Mouse (Mus musculus) CD4-positive, CD25-positive, alpha-beta regulatory T cell, adult 2 months (primary cell): Measurements from ENCODE around the gene Lsp1.

Experiments
- DNase-seq: peaks from one replicate; pipeline ENCODE4 v3.0.0-alpha.2; 2012; ENCODE audit warnings: low read depth, low spot score

Gene Lsp1

DNA sequence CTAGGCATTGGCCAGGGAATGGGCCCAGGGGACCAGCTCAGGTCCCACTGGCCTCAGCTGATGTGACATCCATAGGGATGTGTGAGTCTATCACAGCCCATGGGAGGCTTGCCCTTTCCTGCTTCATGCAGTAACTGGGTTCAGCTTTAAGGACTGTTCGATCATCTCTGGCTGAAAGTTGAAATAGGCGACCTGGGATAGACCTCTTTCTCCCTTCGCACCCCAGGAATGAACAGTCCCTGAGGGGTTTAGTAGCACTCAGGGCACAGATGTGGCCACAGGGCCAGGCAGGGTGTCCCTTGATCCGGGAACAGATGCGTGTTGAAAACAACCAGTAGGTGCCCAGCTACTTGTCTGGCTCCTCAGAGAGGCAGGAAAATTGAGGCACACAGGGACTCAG is 15.7 kb downstream of the Lsp1 start:
- DNase-seq: no peak

DNA sequence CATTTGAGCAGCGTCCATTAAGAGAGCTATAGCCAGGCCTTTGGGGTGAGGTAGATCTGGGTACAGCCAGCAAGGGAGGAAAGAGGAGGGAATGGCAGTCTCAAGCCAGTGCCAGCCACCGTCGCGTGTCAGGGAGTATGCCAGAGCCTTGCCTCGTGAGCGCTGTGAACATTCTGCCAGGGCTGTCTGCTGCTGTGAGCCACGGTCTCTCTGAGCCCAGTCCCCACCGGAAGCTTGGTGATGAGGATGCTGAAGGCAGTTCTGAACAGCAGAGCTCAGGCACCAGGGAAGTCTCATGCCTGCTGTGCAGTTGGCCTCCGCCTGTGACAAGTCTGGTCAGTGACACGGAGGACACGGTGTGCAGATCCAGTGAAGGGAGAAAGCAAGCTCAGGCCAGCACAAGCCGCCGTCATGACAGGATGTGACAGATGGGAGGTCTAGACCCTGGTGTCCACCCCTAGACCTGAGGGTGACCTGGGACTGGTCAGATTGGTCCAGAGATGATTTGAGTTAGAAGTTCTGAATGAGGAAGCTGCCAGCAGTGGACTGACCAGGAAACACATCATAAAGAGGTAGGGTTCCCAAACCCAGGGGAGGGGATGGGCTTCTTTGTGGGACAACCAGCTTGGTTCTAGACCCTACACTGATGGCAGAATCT is 16.3 kb downstream of the Lsp1 start:
- no peak for DNase-seq

DNA sequence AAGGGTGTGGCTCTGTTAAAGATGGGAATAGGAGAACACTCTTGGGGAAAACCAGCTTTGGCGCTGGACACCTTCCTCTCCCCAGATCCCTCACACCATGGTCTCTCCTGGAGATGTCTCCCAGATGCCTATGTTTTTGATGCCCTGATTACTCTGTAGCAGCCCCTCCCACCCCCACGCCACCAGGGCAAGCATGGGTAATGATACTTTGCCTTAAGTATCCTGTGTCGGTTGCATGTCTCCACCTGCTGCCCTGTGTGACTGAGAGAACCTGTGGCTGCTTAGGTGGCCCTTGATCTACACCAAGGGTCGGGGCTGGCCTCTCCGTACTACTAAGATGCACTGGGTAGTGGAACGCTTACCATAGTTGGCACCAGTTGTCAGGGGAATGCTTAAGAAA is 17.4 kb downstream of the Lsp1 start:
- no peak for DNase-seq

DNA sequence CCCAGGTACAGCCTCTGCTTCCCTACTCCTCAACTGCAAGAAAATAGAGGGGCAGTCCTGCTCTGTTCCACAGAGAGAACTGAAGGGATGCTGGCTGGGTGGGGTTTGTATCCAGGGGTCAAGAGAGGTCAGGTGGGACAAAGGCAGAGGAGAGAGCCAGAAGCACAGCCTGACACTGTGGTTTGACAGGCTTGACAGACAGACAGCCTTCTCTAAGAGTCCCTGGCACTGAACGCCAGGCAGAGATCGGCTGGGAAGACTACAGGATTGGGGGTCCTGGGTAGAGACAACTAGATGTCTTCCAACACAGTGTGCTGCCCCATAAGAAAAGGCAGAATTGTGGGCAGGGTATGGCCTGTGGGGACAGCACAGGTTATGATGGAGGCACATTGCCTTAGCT is 18.0 kb downstream of the Lsp1 start:
- DNase-seq: no peak

DNA sequence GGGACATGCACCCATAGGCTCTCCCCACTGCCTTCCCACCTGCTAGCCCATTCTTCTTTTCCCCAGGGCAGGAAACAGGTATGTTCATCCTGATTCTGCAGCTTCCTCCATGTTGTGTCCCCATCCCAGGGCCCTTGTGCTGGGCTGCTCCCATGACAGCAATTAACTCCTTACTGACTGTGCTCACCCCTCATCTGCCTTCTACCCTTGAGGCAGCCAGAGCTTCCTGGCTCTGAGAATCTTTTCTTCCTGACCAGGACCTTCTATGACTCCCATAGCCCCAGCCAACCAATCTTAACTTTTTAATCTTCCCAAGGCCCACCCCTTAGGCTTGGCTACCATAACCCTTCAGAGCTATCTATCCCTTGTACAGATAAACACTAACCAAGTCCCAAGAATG is 18.7 kb downstream of the Lsp1 start:
- no peak for DNase-seq

DNA sequence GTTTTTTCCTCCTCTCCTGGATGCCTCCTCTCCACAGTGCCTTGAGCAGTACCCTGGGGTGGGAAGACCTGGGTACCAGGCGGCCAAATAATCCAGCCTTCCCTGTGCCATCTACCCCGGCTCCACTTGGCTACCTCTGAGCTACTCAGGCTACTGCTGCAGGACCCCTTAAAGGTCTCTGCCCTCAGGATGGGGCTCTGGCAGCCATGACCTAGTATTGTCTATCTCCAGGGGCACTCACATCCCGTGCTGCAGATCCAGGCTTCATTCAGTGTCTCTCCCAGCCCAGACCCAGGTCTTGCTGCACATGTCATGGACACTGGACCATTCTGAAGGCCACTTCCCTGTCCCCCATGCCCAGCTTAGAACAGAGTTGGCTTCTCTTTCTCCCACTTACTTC is 19.3 kb downstream of the Lsp1 start:
- DNase-seq: no peak

DNA sequence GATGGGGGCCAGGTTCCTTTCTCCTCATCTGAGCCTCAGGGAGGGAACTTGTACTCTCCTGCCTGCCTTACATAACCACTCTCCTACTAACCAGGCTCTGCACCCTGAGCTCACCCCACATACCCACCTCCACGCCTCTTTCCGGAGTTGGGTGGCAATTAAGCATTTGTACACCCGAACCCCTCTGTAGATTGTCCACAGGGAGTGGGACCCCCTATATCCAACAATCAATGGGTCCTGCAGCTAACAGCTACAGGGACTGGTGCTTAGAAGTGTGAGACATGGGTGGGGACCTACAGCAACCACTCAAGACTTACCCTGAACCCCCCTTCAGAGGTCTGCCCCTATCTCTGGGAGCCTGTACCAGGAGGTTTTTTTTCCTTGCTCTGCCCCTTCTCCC is 20.1 kb downstream of the Lsp1 start:
- no peak for DNase-seq

DNA sequence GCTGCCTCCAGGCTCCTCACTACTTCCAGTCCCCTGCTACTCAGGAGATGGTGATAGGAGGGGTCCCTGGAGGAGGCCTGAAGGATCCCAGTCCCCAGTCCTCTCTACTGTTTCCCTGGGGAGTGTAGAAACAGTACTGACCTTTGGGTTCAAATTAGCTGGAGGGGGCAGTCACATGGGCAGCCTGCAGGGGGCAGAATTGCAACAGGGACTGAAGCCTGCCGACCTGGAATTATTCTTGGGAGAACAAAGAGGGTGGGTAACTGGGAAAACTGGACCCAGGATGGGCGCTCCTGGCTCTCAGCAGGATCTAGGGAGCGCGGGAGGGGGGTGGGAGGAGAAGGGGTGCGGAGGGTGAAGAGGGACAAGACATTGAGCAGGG is 20.6 kb downstream of the Lsp1 start:
- peak; percentile 44 for DNase-seq

DNA sequence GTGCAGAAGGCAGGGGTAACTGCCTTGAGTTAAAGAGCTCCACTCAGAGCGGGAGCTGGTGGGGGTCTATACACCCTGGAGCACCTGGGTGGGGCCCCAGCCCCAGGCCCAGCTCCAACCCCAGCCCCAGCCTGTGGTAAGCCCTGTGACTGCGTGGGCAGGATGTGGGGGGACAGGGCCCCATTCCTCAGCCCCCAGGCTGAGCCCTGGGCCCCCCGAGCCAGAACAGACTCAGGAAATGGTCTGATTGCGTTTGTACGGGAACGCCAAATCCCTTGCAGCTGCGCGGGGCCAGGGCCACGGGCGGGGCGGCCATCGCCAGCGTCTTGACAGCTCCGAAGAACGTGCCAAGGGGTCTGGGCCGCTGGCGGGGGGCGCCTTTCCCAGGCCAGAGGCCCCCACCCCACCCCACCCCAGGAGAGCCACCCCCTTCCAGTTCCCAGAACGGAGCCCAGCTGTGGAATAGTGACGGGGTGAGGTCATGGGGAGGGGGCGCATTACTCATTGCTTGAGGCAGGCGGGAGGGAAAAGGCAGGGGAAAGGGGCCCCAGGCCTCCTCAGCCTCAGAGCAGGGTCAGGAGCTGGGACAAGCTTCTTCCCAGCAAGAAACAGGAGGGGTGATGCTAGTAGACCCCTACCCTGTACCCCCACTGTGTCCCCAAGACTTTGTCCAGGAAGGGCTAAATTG is 21.1 kb downstream of the Lsp1 start:
- DNase-seq: peak; percentile 36

DNA sequence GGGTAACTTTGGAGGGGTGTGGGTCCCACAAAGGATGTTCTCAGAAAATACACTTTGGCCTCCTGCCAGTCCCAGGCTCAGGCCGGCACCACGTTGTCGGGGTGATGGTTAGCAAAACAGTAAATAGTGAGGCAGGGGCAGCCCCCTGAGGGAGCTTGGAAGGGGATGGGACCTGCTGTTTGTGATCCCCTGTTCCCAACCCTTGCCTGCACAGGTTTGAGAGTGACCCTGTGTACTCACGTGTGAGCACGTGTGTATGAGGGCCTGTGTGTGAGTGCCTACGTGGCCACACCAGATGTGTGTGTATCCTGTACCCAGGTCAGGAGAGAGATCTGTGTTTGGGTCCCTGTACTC is 21.6 kb downstream of the Lsp1 start:
- peak; percentile 29 for DNase-seq

DNA sequence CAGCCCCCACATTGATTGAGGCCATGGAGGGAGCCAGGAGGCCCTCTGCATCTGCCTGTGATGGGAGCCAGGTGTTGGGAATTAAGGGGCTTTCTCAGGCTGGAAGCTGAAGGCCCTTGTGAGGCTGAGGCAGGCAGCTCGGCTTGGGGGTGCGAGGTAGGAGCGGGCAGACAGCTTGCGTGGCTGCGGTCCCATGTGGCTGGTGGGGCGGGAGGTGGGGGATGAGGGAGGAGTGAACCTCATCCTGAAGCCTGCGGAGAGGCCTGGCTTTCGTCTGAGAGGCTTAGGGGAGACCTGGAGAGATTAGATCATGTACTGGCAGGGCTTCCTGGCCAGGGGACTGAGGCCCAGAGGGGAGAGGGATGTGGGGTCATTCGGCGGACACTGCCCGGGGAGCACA is 22.5 kb downstream of the Lsp1 start:
- no peak for DNase-seq

DNA sequence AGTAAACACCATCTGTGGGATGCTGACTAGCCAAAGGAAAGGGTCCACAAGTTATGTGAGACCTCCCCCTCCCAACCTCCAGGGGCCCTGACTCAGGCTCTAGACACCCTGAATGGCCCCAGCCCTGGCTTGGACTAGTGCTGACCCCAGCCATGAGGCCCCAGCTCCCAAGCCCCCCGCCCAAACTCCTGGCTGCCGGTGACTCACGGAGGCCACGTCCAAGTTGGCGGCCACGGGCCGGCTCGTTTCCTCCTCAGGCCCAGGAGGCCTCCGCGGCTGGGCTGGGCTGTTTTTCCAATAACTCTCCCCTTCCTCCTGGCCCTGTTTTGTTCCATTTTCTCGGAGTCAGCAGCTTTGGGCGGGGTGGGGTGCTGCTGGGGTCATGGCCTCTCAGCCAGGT is 24.2 kb downstream of the Lsp1 start:
- no peak for DNase-seq

DNA sequence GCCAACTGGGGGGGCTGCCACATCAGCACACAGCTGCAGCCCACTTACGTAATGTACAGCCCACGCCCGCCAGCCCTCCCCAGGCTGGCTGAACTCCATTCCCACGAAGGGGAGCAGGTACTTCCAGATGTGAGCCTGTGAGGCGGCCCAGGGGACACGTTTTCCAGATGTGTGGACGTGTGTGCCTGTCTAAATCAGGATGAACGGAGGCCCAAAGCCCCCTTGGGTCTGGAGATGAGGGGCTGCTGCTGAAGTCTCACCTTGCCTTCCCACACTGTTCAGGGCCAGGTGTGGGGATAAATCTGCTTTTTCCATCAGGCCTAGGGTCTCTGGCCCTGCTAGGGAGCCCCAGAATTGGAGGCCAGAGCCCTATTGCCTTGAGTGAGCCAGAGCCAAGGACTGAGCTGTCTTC is 26.1 kb downstream of the Lsp1 start:
- no peak for DNase-seq

DNA sequence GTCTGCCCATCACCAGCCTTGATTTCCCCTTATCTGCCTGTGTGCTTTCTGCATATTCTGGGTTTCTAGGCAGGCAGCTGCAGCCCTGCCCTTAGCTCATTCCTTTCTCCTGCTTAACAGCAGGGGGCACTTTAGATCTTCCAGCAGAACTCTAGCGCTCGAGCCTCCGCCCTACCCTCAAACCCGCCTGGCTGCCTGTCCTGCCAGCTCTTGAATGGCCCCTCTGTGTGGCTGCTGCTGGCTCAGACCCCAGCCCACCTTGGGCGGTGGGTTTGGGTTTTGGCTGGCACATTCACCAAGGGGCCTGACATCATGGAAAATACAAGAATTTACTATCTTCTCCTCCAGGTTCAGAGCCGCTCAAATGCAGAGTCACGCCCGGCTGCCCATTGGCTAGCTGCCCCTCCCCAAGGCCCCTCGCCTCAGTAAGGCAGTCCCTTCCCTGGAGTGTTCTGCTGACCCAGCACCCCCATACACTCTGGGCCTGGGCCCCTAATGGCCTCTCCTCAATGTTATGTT is 26.8 kb downstream of the Lsp1 start:
- no peak for DNase-seq

DNA sequence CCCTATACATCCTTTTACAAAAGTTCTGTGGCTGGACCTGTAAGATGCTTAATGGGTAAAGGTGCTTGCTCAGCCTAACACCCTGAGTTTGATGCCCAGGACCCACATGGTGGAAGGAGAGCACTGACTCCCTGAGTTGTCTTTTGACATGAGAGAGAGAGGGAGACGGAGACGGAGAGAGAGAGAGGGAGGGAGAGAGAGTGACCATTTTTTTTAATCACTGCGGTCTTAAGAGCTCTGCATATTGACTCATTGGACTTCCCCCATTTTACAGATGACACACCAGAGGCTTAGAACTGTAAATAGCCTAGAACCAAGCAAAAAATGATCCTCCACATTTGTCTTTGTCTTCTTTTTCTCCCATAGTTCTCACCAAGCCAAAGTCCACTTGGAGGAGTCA is 27.4 kb downstream of the Lsp1 start:
- no peak for DNase-seq

DNA sequence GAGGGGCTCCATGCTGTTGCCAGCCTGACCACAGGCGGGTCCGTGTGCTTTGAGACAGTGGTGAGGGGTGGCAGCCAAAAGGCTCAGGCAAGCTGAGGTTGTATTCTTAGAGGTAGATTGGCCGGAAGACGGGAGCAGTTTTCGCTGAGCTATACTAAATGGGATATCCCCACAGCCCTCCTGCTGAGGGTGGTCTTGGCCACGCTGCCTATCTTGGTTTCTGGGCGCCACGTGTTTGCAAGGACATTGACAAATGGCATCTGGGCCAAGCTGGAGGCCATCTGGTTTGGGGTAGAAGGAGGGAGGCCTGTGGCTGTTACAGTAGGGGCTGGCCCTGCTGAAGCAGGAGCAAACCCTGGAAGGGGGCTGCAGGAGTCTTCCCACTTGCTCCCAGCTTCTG is 32.9 kb downstream of the Lsp1 start:
- no peak for DNase-seq

DNA sequence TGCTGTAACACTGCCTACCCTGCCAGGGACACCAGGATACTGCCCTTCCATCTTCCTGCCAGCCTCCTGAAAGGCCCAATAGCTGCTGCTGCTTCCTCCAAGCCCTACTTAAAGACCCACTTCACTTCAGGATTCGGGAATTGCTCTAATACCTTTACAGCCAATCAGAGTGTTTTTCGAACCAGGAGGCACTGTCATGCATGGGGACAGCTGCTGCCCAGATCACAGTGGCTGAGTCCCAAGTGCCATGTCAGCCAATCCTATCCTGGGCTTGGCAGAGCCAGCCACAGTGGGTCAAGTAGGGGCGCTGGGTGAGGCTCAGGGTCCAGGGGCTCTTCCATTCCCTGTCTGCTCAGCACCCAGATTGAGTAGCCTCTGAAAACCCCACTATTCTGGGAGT is 35.5 kb downstream of the Lsp1 start:
- DNase-seq: no peak

DNA sequence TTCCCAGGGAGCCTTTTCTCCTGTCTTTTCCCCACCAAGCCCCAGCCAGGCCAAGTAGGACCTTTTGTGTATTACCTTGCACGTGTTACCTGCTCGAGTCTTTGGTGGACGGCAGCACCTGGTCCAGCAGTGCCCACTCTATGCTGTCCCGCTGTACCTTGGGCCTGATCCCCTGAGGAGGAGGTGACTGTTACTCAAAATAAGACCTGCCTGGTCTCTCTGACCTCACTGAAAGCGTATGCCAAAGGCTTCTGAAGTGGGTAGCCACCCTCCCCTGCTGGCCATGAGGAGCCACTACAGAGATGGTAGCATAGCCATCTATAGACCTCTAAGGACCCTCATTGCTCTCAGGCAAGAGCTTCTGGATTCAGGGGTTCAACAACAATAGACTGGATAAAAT is 36.2 kb downstream of the Lsp1 start:
- peak; percentile 50 for DNase-seq

DNA sequence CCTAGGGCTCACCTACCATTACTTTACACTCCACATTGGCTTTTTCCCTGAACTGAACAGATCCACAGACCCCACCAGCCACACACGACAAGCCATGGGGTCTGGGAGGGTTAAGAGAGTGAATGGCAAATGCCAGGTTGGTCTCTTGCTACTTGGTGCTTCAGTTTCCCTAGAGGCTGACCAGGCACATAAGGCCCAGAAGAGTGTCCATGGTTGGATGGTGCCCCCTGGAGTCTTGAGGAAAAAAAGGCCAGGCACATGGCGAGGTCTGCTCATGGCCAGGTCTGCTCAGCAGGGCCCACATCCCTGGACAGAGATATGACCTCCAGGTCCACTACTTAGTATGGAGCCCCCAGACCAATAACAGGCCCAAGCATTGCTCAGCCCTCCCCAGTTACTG is 37.2 kb downstream of the Lsp1 start:
- peak; percentile 57 for DNase-seq

DNA sequence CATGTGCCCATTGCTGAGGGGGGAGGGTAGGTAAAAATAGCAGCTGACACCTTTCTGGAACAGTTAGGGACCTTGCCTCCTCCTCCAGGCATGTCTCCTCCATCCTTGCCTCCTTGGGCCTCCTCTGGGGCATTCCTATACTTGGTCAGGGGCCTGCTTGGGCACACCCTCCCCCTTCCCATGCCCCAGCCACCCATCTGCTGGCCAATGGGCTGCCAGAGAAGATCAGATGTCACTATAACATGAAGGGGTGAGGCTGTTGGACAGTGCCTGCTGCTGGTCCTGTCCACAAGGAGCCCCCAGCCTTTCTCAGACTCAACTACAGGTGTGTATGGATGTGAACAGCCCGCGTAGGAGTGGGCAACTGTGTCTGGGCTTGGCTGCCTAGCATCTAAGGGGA is 38.0 kb downstream of the Lsp1 start, which contains the start of gene Tnnt3:
Gene Tnnt3 (plus strand): TSS at position 262 of the 400 bp plus-strand sequence.
- DNase-seq: no peak

DNA sequence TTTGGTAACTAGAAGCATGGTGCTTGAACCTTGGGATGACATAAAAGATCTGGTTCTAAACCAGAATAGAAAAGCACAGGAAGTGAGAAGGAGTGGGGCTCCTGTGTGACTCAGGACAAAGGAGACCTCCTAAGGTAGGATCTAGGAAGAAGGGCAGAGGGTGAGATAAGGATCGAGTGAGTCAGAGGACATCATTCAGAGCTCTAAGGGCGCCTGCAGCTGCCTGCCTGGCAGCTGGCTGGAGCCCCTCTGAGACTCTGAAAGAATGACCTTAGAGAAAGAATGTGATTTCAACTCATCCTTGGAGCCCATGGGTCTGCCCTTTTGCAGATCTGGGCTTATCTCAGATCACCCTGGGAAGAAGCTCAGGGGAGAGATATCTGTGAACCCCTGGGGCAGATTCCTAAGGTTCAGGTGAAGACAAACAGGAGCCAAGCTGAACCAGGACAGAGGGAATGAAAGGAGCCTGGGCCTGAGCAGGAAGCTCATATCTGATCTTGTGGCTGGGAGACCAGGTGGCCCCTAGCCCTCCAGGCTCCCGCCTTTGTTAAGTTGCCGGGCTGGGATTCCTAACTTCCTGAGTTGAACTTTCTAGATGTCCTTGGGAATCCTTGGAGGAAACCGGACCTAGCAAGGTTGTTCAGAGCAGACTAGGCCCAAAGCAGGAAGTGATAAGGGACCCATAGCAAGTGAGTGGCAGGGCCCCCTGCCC is 38.6 kb downstream of the Lsp1 start:
- no peak for DNase-seq

DNA sequence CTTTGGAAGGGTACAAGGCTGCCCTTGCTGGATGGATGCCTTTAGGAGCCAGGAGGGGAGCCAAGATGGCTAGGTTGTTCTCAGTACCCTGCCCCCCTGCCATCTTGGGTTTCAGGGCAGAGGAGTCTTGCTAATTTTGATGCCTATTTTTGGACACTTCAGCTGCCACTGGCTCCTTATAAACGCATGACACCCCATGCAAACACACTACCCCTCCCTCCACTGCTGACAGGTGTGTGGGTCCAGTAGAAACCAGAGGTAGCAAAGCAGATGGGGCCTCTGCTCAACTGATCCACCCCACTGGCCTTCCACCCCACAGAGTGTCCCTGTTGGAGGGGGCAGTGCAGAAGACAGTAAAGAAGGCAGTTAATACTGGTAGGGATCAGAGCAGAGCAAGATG is 39.4 kb downstream of the Lsp1 start:
- no peak for DNase-seq

DNA sequence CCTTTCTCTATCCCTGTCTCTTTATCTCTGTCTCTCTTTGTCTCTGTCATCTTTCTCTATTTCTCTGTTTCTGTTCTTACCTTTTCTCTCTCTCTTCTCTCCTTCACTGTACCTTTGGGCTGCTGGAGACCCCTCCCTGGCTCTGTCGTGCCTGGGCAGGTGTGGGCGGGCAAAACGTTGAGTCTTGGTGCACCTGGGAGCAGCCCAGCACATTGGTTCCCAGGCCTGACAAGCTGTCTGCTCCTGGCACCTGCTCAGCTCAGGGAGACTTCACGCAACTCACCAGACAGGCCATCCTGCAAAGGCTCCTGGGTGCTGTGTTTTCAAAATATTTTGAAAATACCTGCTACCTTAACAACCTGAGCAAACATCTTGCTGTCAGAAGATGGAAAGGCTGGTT is 42.6 kb downstream of the Lsp1 start:
- DNase-seq: no peak
